Mouse (Mus musculus): ENCODE results near the gene Cst3. TPM values are rescaled to one million over a fixed set of nuclear protein-coding genes. Genes with fewer than 3 reads are reported as not detected.

Gene Cst3
- 977 to 1,560 TPM (median 1,517 TPM) in 3 replicates for total RNA-seq (2017)

DNA sequence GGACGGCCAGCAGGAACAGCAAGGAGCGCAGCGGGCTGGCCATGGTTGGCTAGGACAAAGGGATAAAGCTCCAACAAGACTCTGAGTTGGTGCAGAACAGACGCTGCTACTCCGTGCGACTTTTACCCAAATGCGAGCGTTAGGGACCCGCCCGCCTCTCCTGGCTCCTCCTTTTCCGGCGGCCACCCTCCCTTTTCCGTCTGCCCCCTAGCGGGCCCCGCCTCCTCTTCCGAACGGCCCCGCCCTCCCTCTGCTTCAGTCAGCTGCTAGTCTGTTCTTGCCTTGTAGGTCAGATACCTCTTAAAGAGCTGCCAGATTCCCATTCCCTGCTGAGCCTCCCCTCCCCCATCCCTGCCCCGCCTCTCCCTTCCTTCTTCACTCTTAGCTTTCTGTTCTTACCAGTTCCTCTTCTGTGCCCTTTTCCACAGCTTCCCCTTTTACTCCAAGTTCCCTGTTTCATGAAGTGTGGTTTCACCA is at the start of gene Cst3:
Gene Cst3 (minus strand): TSS at position 358 of the 477 bp plus-strand sequence.
- peak; percentile 90 for ATAC-seq (replicated peaks; ENCODE audit: insufficient number of reproducible peaks, low FRiP score, low TSS enrichment, poor library complexity, severe bottlenecking)

DNA sequence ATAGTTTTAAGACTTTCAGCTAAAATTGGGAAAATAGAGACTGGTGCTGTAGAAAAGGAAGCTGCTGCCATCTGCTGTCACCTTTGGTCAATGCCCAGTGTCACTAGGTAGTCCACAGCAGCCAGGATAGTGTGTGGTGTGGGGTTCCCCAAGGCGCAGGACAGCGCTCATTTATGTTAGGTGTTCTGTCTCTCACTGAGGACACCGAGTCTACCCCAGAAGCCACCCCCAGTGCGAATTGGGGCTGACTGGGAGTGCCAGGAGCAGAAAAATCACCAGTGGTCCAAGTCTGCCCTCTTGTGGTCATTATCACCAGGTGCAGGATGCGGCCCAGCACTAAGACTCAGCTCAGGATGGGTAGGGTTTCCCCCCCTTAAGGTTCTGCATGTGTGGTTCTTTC is 26.8 kb upstream of the Cst3 start:
- peak; percentile 81 for ATAC-seq (replicated peaks; ENCODE audit: insufficient number of reproducible peaks, low FRiP score, low TSS enrichment, poor library complexity, severe bottlenecking)

DNA sequence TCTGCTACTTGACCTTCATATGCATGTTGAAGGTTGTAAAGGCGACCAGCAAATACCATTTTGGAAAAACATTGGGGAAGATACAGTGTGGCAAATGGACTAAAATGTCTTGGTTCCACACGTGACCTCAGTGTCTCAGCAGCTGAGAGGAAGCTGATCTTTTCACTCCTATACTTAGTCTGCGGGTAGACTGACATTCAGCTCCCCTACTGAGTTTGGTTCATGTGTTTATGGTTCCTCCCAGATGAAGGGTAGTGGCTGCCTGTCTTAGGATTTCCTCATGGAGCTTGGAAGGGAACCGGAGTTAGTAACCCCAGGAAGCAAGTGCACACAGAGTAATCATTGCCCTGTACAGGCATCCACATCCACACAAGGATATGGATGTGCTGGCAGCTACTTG is 24.8 kb upstream of the Cst3 start:
- ATAC-seq (replicated peaks; ENCODE audit: insufficient number of reproducible peaks, low FRiP score, low TSS enrichment, poor library complexity, severe bottlenecking): peak; percentile 74

DNA sequence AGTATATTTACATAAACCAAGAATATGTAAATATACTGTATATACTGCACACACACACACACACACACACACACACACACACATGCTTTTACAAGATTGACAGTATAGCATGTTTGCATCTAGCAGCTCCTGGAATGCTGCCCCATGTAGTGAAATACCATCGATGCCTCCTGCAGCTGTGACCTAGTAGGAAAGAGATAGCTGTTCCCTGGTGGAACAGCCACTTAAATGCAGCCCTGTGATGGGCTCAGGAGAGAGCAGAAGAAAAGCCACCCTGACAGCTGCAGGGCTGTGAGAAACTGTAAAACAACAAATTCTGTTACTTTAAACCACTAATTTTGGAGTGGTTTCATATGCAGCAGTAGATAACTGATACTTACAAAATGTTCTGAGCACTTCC is 20.7 kb upstream of the Cst3 start:
- no peak for ATAC-seq (replicated peaks; ENCODE audit: insufficient number of reproducible peaks, low FRiP score, low TSS enrichment, poor library complexity, severe bottlenecking)

DNA sequence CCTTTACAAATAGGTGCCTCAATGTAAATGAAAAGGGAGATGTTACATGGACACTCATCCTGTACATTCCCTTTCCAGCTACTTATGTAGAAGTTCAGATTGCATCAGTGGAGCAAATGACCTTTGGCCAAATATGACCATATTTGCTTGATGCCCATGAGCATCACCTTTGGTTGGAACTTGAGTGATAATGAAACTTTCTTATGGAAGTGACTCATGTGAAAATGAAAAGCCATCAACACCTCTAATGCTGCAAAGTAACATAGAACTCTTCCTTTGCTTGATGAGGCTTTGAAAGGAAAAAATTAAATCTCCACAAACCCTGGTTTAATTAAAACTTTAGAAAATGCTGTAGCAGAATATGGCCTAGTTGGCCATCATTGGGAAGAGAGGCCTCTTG is 17.6 kb upstream of the Cst3 start:
- ATAC-seq (replicated peaks; ENCODE audit: insufficient number of reproducible peaks, low FRiP score, low TSS enrichment, poor library complexity, severe bottlenecking): no peak

DNA sequence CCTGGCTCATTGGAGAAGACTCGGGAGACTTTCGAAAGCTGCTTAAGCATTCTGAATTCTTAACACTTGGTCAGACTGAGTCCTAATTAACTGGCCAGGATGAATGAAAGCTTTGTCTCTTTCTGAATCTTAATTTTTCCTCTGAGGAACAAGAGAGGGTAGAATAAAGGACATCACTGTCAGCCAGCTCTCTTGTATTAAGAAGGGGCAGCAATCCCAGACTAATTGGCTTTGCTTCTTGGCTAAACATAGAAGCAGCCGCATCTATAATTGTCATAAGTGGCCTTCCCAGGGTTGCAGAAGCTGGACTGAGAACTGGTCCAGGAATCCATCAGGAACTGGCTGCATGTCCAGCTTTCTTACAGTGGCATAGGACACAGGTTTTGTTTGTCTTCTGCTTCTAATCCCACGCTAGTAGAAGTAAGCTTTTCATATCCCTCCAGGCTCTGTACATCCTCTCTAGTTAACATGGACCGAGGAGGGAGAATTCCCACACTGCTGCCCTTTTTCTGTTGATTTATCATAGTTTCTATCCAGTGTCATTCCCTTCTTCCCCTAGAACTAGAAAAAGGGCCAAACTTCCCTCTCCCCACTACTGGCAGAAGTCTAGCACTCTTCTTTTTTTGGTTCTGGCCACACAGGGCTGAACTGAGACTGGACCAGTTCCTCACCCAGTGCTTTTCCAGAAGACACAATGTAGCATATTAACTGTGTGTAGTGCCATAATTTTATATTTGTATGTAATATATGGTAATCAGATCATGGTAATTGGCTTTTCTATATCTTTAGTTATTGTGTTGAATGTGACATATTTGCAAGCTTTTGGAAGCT is 14.7 kb upstream of the Cst3 start:
- ATAC-seq (replicated peaks; ENCODE audit: insufficient number of reproducible peaks, low FRiP score, low TSS enrichment, poor library complexity, severe bottlenecking): no peak

DNA sequence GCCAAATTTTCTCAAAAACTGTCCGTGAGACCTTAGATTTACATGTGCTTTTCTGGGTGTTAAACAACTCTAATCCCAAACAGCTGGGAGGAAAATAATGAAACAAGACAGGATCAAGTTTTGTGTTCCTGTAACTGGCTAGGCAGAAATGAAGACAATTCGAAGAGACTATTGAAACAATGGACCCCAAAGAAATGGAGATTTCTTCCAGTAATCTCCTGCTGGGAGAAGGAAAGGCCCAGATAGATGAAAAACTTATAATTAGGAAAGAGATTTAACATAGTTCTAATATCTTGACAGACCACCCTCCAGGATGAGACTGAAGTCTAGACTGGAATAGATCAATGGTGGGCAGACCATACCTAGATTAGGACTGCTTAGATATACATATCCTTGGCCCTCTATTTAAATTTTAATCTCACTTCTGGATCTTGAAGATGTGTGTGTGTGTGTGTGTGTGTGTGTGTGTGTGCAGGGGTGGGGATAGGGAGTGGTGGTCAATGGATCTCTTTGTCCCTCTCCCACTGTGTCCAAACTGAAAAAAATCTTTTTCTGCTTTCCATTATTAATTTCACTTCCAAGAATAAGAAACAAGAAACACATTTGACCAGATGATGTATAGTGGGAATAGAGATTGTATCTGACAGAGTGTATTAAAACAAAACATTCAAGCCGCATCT is 14.0 kb upstream of the Cst3 start:
- ATAC-seq (replicated peaks; ENCODE audit: insufficient number of reproducible peaks, low FRiP score, low TSS enrichment, poor library complexity, severe bottlenecking): no peak

DNA sequence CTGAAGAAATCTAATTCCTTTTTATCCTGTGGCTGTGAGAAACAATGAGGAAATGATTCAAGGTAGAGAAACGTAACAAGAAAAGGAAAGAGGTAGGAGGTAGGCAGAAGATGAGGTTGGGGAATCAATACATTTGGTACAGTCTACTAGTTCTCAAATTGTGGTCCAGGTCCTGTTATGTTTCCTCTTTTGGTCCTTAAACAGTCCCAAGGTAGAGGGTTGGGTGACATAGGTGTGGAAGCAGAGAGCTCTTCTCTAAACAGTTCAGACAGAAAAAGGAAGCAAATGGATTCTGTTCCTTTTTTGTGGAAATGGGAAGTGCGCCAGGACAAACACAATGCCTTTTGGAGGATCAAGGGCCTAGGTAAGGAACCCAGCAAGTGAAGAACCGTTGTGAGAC is 13.4 kb upstream of the Cst3 start:
- peak; percentile 66; the same call in 1 of the 2 replicates for ATAC-seq (replicated peaks; ENCODE audit: insufficient number of reproducible peaks, low FRiP score, low TSS enrichment, poor library complexity, severe bottlenecking)

DNA sequence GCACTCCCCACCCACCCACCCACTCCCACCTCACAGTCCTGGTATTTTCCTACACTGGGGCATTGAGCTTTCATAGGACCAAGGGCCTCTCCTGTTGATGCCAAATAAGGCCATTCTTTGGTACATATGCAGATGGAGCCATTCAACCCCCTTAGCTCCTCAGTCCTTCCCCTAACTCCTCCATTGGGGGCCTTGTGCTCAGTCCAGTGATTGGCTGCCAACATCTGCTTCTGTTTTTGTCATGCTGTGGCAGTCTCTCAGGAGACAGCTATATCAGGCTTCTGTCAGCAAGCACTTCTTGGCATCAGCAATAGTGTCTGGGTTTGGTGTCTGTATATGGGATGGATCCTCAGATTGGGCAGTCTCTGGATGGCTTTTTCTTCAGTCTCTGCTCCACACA is 9.2 kb upstream of the Cst3 start:
- ATAC-seq (replicated peaks; ENCODE audit: insufficient number of reproducible peaks, low FRiP score, low TSS enrichment, poor library complexity, severe bottlenecking): no peak

DNA sequence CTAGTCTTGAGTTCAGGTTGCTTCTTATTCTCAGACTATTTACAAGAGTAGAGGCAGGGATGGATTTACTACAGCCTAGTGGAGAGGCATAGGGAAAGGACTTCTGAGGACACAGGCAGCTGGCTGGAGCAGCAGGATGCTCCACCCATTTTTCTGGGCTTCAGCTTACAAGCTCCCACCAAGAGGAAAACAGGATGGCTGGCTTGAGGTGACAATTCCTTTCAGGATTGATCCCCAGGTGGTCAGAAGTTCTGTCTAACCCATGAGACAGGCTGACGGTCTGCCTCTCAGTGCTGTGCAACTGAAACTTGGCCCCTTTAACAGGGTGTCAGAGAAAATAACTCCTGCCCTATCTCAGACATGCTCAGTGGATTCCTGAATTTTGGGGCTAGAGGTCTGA is 3.7 kb upstream of the Cst3 start:
- ATAC-seq (replicated peaks; ENCODE audit: insufficient number of reproducible peaks, low FRiP score, low TSS enrichment, poor library complexity, severe bottlenecking): no peak

DNA sequence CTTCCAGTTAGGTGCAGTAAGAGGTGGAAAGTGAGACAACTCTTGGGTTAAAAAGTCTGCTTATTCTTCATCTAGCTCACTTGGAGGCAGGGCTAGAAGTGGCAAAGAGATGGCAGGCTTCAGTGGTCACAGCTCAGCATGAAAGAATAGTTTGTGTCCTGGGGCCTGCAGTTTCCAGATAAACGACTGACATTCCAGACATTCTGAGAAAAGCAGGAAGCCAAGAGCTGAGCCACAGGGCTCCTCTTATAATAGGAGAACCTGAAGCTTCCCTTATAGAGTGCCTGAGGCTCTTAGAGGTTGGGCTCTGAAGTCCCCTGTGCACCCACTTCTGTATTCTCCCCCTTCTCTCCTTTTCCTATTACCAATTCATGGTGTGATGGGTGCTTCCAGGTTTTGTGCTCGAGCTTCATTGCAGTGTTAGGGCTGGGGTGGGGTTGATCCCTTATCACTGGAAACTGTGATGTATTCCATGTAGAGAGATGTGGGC is 3.2 kb upstream of the Cst3 start:
- ATAC-seq (replicated peaks; ENCODE audit: insufficient number of reproducible peaks, low FRiP score, low TSS enrichment, poor library complexity, severe bottlenecking): no peak

DNA sequence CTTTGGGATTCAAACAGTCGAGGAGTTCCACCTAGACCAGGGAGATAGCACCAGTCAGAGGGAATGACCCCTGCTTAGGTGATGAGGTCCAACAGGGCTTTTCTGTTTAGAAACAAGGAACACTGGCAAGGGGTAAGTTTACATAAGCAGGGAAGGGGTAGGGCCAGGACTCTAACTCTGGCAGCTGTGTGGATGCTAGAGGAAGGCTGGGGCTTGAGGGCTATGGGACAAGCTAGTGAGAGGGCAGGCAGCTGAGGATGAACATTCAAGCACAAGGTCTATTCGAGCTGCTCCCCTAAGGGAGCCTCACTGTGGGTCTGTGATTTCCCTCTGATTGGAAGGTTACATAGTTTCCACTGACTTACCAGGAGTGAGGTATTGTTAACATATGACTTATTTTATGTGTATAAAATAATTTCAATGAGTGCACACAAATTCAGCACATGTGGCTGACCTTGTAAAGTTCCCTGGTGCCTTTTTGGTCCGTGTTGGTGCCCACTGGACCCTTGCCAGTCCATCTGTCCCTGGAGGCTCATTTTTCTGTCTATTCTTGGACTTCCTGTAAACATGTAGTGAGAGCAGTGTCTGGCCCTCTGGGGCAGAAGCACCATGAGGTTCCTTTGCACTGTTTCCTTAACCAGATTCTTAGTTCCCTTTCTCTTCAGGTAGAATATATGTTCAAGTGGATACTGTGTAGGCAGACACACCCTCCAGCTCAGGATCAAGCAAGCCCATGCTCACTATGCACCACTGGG is 1.7 kb upstream of the Cst3 start:
- ATAC-seq (replicated peaks; ENCODE audit: insufficient number of reproducible peaks, low FRiP score, low TSS enrichment, poor library complexity, severe bottlenecking): no peak

DNA sequence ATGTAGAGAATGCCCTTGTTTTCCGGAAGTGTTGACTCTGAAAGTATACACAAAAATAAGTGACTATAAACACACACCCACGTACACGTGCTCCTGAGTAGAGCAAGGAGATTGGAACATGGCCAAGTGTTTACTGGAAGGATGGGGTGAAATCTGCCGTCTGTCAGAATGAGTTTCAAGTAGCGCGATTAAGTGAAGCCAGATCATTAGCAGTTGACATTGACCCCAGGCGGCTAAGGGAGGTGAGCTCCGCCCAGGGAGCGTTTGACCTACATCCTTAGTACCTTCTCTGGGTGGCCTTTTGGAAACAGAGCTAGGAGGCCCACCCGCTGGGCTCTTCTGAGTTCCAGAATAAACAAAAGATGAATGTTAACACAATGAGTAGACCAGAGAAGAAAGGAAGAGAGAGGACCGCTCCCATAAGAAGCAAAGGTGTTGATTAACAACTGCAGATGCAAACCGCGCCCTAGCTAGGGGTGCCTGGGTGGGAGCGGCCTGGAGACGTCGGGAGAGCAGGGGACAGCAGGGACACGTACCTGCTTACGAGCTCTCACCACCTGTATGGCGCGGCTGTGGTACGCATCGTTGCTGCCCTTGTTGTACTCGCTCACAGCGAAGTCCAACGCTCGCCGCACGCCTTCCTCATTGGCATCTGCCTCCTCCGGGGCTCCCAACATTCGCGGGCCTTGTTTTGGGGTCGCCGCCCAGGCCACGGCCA is 716 bp downstream of the Cst3 start:
- 0 out of 2 replicates have a peak, but pooled peaks have one; percentile 0 for ATAC-seq (replicated peaks; ENCODE audit: insufficient number of reproducible peaks, low FRiP score, low TSS enrichment, poor library complexity, severe bottlenecking)

DNA sequence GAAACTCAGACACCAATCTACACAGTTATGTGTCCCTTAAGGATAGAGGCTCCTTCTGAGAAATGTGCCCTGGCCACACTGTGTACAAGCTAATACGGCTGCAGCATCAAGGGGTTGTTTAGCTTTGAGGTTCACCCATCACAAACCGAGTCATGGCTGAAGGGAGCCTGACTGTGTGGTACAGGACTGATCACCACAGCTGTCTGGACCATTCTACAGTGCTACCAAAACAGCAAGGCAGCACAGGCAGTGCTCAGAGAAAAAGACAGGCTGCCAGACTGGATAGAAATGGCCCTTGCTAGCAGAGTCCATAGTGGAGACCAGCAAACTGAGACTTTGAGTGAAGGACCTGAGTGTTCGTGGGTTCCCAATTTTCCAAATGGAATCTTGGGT is 1.3 kb downstream of the Cst3 start:
- ATAC-seq (replicated peaks; ENCODE audit: insufficient number of reproducible peaks, low FRiP score, low TSS enrichment, poor library complexity, severe bottlenecking): no peak

DNA sequence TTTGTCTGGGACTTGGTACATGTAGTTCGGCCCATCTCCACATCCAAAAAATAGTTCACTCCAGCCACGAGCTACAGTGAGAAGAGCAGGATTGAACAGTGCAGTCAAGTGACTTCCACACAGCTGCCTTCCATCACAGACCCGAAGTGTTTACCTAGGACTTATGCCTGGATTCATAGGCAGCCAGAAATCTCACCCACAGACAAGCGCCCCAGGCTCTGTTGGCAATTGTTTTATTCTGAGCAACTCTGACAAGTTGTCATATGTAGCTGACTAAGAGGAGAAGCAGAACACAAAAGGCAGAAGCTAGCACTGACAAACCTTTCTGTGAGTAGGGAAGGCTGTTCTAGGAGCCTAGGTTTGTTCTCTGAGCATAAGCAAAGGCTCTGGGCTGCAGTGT is 2.6 kb downstream of the Cst3 start:
- no peak for ATAC-seq (replicated peaks; ENCODE audit: insufficient number of reproducible peaks, low FRiP score, low TSS enrichment, poor library complexity, severe bottlenecking)

DNA sequence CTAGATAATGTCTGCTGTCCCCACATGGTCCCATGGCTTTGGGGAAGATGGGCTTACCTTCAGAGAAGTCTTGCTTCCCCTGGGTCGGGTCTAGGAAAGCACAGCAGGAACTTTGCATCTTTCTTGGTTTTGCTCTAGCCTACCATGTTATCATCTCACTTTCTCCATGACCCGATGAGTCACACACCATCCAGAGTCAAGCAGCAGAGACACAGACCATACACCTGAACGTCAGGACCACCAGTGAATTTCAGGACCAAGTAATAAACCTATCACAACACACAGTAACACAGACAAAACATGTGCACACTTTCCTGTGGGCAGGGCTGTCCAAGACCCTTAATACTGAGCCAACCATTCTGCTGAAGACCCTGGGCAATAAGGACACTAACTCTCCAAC is 5.0 kb downstream of the Cst3 start:
- ATAC-seq (replicated peaks; ENCODE audit: insufficient number of reproducible peaks, low FRiP score, low TSS enrichment, poor library complexity, severe bottlenecking): no peak

DNA sequence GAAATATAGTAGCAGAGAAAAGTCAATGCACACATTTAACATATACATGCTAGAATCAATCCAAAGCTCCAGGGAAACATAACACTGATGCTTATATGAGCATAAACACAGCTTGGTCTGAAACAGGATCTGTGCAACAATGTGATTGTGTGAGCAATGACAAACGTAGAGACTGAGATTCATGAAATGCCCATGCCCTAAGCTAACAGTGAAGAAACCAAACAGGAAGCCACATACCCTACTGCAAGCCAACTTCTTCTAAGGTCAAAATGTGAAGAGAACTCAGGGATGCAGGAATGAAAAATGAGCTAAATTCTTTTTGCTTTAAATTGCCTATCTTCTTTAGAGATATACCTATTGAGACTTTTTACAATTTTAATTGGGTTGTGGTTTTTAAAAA is 6.5 kb downstream of the Cst3 start:
- ATAC-seq (replicated peaks; ENCODE audit: insufficient number of reproducible peaks, low FRiP score, low TSS enrichment, poor library complexity, severe bottlenecking): no peak

DNA sequence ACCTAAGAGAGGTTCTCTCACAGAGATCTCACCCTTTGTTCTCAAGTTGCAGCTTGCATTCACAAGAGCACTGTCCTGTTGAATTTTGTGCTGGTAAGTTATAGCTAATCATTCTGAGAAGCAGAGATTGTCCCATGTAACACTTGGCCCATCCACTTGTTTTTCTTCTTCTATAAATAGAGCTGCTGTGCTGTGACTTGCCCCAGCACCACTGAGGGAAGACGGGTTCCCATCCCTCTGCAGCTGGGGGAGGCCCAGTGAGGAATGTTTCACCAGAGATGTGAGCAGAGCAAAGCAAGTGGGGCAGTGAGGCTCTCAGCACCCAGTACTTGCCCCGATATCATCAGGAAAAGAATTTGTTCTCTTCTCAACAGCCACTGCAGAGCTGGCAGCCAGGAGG is 10.5 kb downstream of the Cst3 start, which contains the start of gene 9230104L09Rik:
Gene 9230104L09Rik (minus strand): TSS at position 73 of the 400 bp plus-strand sequence.
- ATAC-seq (replicated peaks; ENCODE audit: insufficient number of reproducible peaks, low FRiP score, low TSS enrichment, poor library complexity, severe bottlenecking): no peak

DNA sequence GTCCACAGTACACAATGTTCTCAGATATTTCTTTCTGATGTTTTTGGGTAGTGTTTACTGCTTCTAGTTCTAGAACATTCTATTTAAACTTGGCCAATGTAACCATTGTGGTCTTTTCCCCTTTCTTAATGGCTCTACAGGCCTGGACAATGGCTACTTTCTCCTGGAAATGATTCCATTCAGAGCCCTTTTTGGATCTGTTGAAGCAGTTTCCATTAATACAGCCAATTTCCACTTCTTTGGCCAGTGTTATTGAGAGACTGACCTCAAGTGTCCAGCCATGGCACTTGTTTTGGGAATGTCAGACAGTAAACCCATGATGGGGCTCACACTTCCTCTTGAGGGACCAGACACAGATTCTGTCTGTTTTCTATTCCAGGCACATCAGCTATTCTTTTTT is 13.8 kb downstream of the Cst3 start:
- no peak for ATAC-seq (replicated peaks; ENCODE audit: insufficient number of reproducible peaks, low FRiP score, low TSS enrichment, poor library complexity, severe bottlenecking)
